Mouse (Mus musculus): ENCODE measurements around the gene Prox1. TPM values are rescaled to one million over a fixed set of nuclear protein-coding genes. Genes with fewer than 3 reads are reported as not detected.

Gene Prox1
- polyA plus RNA-seq, 1 experiment = 0.71 TPM

- WGBS = 89% methylated on average over 6 of the region's 6 CpGs
- Histone ChIP-seq H3K27me3 (ENCODE audit: control insufficient read depth, insufficient read depth, low read length) (0 out of 2 replicates have a peak, but pooled peaks cover 5% of the 10 kb centered on the region), H3K36me3 (ENCODE audit: control insufficient read depth, insufficient read depth, low read length) (no peaks in the 10 kb centered on the region), H3K4me3 (ENCODE audit: control insufficient read depth, insufficient read depth, low read length) (no peak overlapping the region), H3K27ac (ENCODE audit: control insufficient read depth, insufficient read depth, low read length) (no peak overlapping the region), H3K4me1 (replicated peaks; ENCODE audit: control insufficient read depth, insufficient read depth, low read length) (no peaks in the 10 kb centered on the region)
- no peak for DNase-seq
- TF ChIP-seq CTCF (IDR thresholded peaks at IDR 0.05; ENCODE audit: borderline replicate concordance, control insufficient read depth, extremely low read depth, insufficient read depth, low read length, poor library complexity) (no peak), POLR2A (IDR thresholded peaks at IDR 0.05; ENCODE audit: control insufficient read depth, extremely low read depth, insufficient read depth, low read length, poor library complexity) (no peak)
These were observed 7.0 kb downstream of the Prox1 start for GRCm38 (mm10) chr1:190163471-190163870.

- no peaks in the 10 kb centered on the region for H3K36me3 ChIP-seq (ENCODE audit: control insufficient read depth, insufficient read depth, low read length)
- DNase-seq = no peak
- no peaks in the 10 kb centered on the region for H3K4me1 ChIP-seq (replicated peaks; ENCODE audit: control insufficient read depth, insufficient read depth, low read length)
- no peak overlapping the region for H3K4me3 ChIP-seq (ENCODE audit: control insufficient read depth, insufficient read depth, low read length)
- 95% methylated on average over 19 of the region's 19 CpGs for WGBS
- H3K27ac ChIP-seq (ENCODE audit: control insufficient read depth, insufficient read depth, low read length) = no peak overlapping the region
- no peaks in the 10 kb centered on the region for H3K27me3 ChIP-seq (ENCODE audit: control insufficient read depth, insufficient read depth, low read length)
- TF ChIP-seq POLR2A (IDR thresholded peaks at IDR 0.05; ENCODE audit: control insufficient read depth, extremely low read depth, insufficient read depth, low read length, poor library complexity) (no peak), CTCF (IDR thresholded peaks at IDR 0.05; ENCODE audit: borderline replicate concordance, control insufficient read depth, extremely low read depth, insufficient read depth, low read length, poor library complexity) (no peak)
These were observed 8.6 kb downstream of the Prox1 start for GRCm38 (mm10) chr1:190161708-190162465.

GRCm38 (mm10) chr1:190161288-190161687 is 9.2 kb downstream of the Prox1 start:
- H3K27me3 ChIP-seq (ENCODE audit: control insufficient read depth, insufficient read depth, low read length) = no peaks in the 10 kb centered on the region
- no peaks in the 10 kb centered on the region for H3K4me1 ChIP-seq (replicated peaks; ENCODE audit: control insufficient read depth, insufficient read depth, low read length)
- no peak for DNase-seq
- H3K4me3 ChIP-seq (ENCODE audit: control insufficient read depth, insufficient read depth, low read length) = no peak overlapping the region
- H3K36me3 ChIP-seq (ENCODE audit: control insufficient read depth, insufficient read depth, low read length) = no peaks in the 10 kb centered on the region
- TF ChIP-seq CTCF (IDR thresholded peaks at IDR 0.05; ENCODE audit: borderline replicate concordance, control insufficient read depth, extremely low read depth, insufficient read depth, low read length, poor library complexity) (no peak), POLR2A (IDR thresholded peaks at IDR 0.05; ENCODE audit: control insufficient read depth, extremely low read depth, insufficient read depth, low read length, poor library complexity) (no peak)
- 94% methylated on average over 18 of the region's 18 CpGs for WGBS
- H3K27ac ChIP-seq (ENCODE audit: control insufficient read depth, insufficient read depth, low read length) = no peak overlapping the region

GRCm38 (mm10) chr1:190159457-190159856 is 11.1 kb downstream of the Prox1 start:
- H3K36me3 ChIP-seq (ENCODE audit: control insufficient read depth, insufficient read depth, low read length) = no peaks in the 10 kb centered on the region
- no peak for TF ChIP-seq POLR2A (IDR thresholded peaks at IDR 0.05; ENCODE audit: control insufficient read depth, extremely low read depth, insufficient read depth, low read length, poor library complexity)
- no peak for TF ChIP-seq CTCF (IDR thresholded peaks at IDR 0.05; ENCODE audit: borderline replicate concordance, control insufficient read depth, extremely low read depth, insufficient read depth, low read length, poor library complexity)

GRCm38 (mm10) chr1:190155751-190156150 is 14.8 kb downstream of the Prox1 start:
- H3K4me3 ChIP-seq (ENCODE audit: control insufficient read depth, insufficient read depth, low read length) = no peak overlapping the region
- no peaks in the 10 kb centered on the region for H3K4me1 ChIP-seq (replicated peaks; ENCODE audit: control insufficient read depth, insufficient read depth, low read length)
- no peaks in the 10 kb centered on the region for H3K36me3 ChIP-seq (ENCODE audit: control insufficient read depth, insufficient read depth, low read length)
- DNase-seq = no peak
- no peak overlapping the region for H3K27ac ChIP-seq (ENCODE audit: control insufficient read depth, insufficient read depth, low read length)
- WGBS = 64% methylated on average over 8 of the region's 8 CpGs
- TF ChIP-seq POLR2A (IDR thresholded peaks at IDR 0.05; ENCODE audit: control insufficient read depth, extremely low read depth, insufficient read depth, low read length, poor library complexity) = no peak
- no peak for TF ChIP-seq CTCF (IDR thresholded peaks at IDR 0.05; ENCODE audit: borderline replicate concordance, control insufficient read depth, extremely low read depth, insufficient read depth, low read length, poor library complexity)
- no peaks in the 10 kb centered on the region for H3K27me3 ChIP-seq (ENCODE audit: control insufficient read depth, insufficient read depth, low read length)

More at GRCm38 (mm10) chr1:190159457-190159856, 11.1 kb downstream of the Prox1 start:
- no peak for DNase-seq
- Histone ChIP-seq H3K4me1 (replicated peaks; ENCODE audit: control insufficient read depth, insufficient read depth, low read length) (no peaks in the 10 kb centered on the region), H3K4me3 (ENCODE audit: control insufficient read depth, insufficient read depth, low read length) (no peak overlapping the region), H3K27ac (ENCODE audit: control insufficient read depth, insufficient read depth, low read length) (no peak overlapping the region), H3K27me3 (ENCODE audit: control insufficient read depth, insufficient read depth, low read length) (no peaks in the 10 kb centered on the region)
- 92% methylated on average over 11 of the region's 11 CpGs for WGBS

GRCm38 (mm10) chr1:190155021-190155420 is 15.5 kb downstream of the Prox1 start:
- H3K27me3 ChIP-seq (ENCODE audit: control insufficient read depth, insufficient read depth, low read length) = no peaks in the 10 kb centered on the region
- TF ChIP-seq POLR2A (IDR thresholded peaks at IDR 0.05; ENCODE audit: control insufficient read depth, extremely low read depth, insufficient read depth, low read length, poor library complexity) = no peak
- no peak for TF ChIP-seq CTCF (IDR thresholded peaks at IDR 0.05; ENCODE audit: borderline replicate concordance, control insufficient read depth, extremely low read depth, insufficient read depth, low read length, poor library complexity)
- no peak for DNase-seq
- H3K27ac ChIP-seq (ENCODE audit: control insufficient read depth, insufficient read depth, low read length) = no peak overlapping the region
- H3K4me3 ChIP-seq (ENCODE audit: control insufficient read depth, insufficient read depth, low read length) = no peak overlapping the region
- H3K36me3 ChIP-seq (ENCODE audit: control insufficient read depth, insufficient read depth, low read length) = no peaks in the 10 kb centered on the region
- WGBS = 77% methylated on average over 2 of the region's 2 CpGs
- no peaks in the 10 kb centered on the region for H3K4me1 ChIP-seq (replicated peaks; ENCODE audit: control insufficient read depth, insufficient read depth, low read length)
